Mouse (Mus musculus) CH12.LX (cell line): Measurements from ENCODE around the gene Tead2. TPM values are rescaled to one million over a fixed set of nuclear protein-coding genes. Genes with fewer than 3 reads are reported as not detected.

Experiments used
- DNase-seq: peaks from one replicate; pipeline ENCODE4 v3.0.0-alpha.2; 2013; ENCODE audit errors: extremely low read depth
- H3K27ac ChIP-seq: 2 replicates; pipeline ENCODE4 v1.5.1; 2012; ENCODE audit warnings: low read depth, mild to moderate bottlenecking, control low read depth, moderate library complexity; ENCODE audit not compliant: insufficient read depth
- H3K27me3 ChIP-seq: replicated peaks from 2 replicates; pipeline ENCODE3; 2012; ENCODE audit warnings: inconsistent platforms
- H3K36me3 ChIP-seq, 2 experiments: replicated peaks in 1 of 2; 2 replicates each; pipeline versions ENCODE3 to v1.6.1; 2012; ENCODE audit warnings: inconsistent platforms in 1 of 2, low read length in 1 of 2, mild to moderate bottlenecking in 1 of 2, mixed read lengths in 1 of 2, moderate library complexity in 1 of 2; ENCODE audit not compliant: control insufficient read depth in 1 of 2, insufficient read depth in 1 of 2
- H3K4me1 ChIP-seq, 2 experiments: 2 replicates each; pipeline ENCODE4 v1.6.1; 2012; ENCODE audit warnings: inconsistent platforms in 1 of 2, moderate library complexity in 1 of 2; ENCODE audit not compliant: insufficient read depth in 2 of 2, control insufficient read depth in 1 of 2
- H3K4me2 ChIP-seq: 2 replicates; pipeline ENCODE4 v1.6.1; 2012; ENCODE audit warnings: low read depth, mild to moderate bottlenecking, control low read depth; ENCODE audit not compliant: poor library complexity, insufficient read depth, severe bottlenecking
- H3K4me3 ChIP-seq, 3 experiments: fragments of 150-350 bp in 1 of 3; sonication (generic) in 1 of 3; replicated peaks in 1 of 3; 2 replicates each; pipeline versions ENCODE3 to v1.5.1; 2011 to 2012; ENCODE audit warnings: low read depth in 2 of 3, low read length in 2 of 3, mild to moderate bottlenecking in 2 of 3, moderate library complexity in 2 of 3, control low read depth in 1 of 3, improper control_type of control experiment in 1 of 3, inconsistent platforms in 1 of 3, mixed read lengths in 1 of 3; ENCODE audit not compliant: poor library complexity in 1 of 3
- H3K79me2 ChIP-seq: replicated peaks from 2 replicates; pipeline ENCODE4 v1.6.1; 2012; ENCODE audit warnings: mild to moderate bottlenecking, moderate library complexity; ENCODE audit not compliant: control insufficient read depth, poor library complexity, insufficient read depth, severe bottlenecking; ENCODE audit errors: extremely low read depth
- H3K9ac ChIP-seq: 2 replicates; pipeline ENCODE4 v1.6.1; 2012; ENCODE audit warnings: low read depth, mild to moderate bottlenecking, control low read depth, moderate library complexity; ENCODE audit not compliant: insufficient read depth
- H3K9me3 ChIP-seq: replicated peaks from 2 replicates; pipeline ENCODE3; 2012; ENCODE audit warnings: low read length, inconsistent platforms, mixed read lengths
- CHD2 ChIP-seq: IDR thresholded peaks from 2 replicates; pipeline ENCODE4 v1.6.1; 2011; ENCODE audit warnings: low read length, improper control_type of control experiment
- ETS1 ChIP-seq: conservative IDR thresholded peaks from 2 replicates; pipeline ENCODE4 v1.6.1; 2012; ENCODE audit warnings: low read depth, mild to moderate bottlenecking, inconsistent platforms, low read length, improper control_type of control experiment, moderate library complexity
- IRF4 ChIP-seq: IDR thresholded peaks from 2 replicates; pipeline ENCODE4 v1.6.1; 2014; ENCODE audit warnings: low read depth, mild to moderate bottlenecking, inconsistent platforms, low read length, improper control_type of control experiment
- JUN ChIP-seq: IDR thresholded peaks from 2 replicates; pipeline ENCODE4 v1.6.1; 2011; ENCODE audit warnings: low read depth, mild to moderate bottlenecking, low read length, improper control_type of control experiment, moderate library complexity; ENCODE audit not compliant: insufficient read depth
- JUND ChIP-seq: conservative IDR thresholded peaks from 2 replicates; pipeline ENCODE4 v1.6.1; 2011; ENCODE audit warnings: low read depth, low read length, improper control_type of control experiment
- MAFK ChIP-seq: IDR thresholded peaks from 2 replicates; pipeline ENCODE4 v1.6.1; 2011; ENCODE audit warnings: low read length, improper control_type of control experiment; ENCODE audit not compliant: insufficient replicate concordance
- MEF2A ChIP-seq: IDR thresholded peaks from 2 replicates; pipeline ENCODE4 v1.6.1; 2014; ENCODE audit warnings: low read depth, mild to moderate bottlenecking, inconsistent platforms, low read length, improper control_type of control experiment, borderline replicate concordance
- MYC ChIP-seq: IDR thresholded peaks from 2 replicates; pipeline ENCODE4 v1.6.1; 2011; ENCODE audit warnings: low read depth, mild to moderate bottlenecking, improper control_type of control experiment, low read length
- NELFE ChIP-seq: IDR thresholded peaks from 2 replicates; pipeline ENCODE4 v1.6.1; 2011; ENCODE audit warnings: low read depth, low read length, improper control_type of control experiment
- POLR2AphosphoS2 ChIP-seq: IDR thresholded peaks from 2 replicates; pipeline ENCODE4 v1.6.1; 2011; ENCODE audit warnings: low read depth, low read length, improper control_type of control experiment
- TCF12 ChIP-seq: IDR thresholded peaks from 2 replicates; pipeline ENCODE4 v1.6.1; 2014; ENCODE audit warnings: low read depth, mild to moderate bottlenecking, inconsistent platforms, low read length, improper control_type of control experiment
- ZKSCAN1 ChIP-seq: IDR thresholded peaks from 2 replicates; pipeline ENCODE4 v1.6.1; 2012; ENCODE audit warnings: low read depth, inconsistent platforms, low read length, improper control_type of control experiment, borderline replicate concordance
- ZNF384 ChIP-seq: IDR thresholded peaks from 2 replicates; pipeline ENCODE4 v1.6.1; 2012; ENCODE audit warnings: low read depth, low read length, improper control_type of control experiment, inconsistent platforms
- dilution Hi-C: fragments of 300-500 bp; cut with MboI; formaldehyde crosslinking; loops from 2 replicates; pipeline ENCODE4 v1.14.3; 2020; ENCODE audit warnings: low sequenced_read_pairs; ENCODE audit not compliant: extremely low pct_unique_long_range_greater_than_20kb, extremely low pct_ligation_motif_present
- in situ Hi-C: fragments of 300-500 bp; cut with MboI; formaldehyde crosslinking; loops from 3 replicates; pipeline ENCODE4 v1.14.3; 2019; ENCODE audit warnings: low sequenced_read_pairs, low pct_ligation_motif_present, low pct_unique_long_range_greater_than_20kb, mixed read lengths
- polyA plus RNA-seq: library from polyadenylated mRNA; unstranded; fragments of >175 nt; gene quantifications from 2 replicates; pipeline ENCODE4 v1.2.1, GENCODE M21; 2012; ENCODE audit warnings: low read depth; ENCODE audit not compliant: insufficient read length
- total RNA-seq, 2 experiments: library from RNA; depleted of rRNA; stranded (reverse); fragments of 300-350 nt in 1 of 2; fragments of >200 nt in 1 of 2; gene quantifications; 2 replicates each; pipeline ENCODE4 v1.2.3; 2012 to 2014

Gene Tead2
- total and polyA plus RNA-seq, 3 experiments = 0.31 to 2.5 (median 0.38) TPM

GRCm38 (mm10) chr7:45234333-45234841 is 18.8 kb downstream of the Tead2 start:
- Histone ChIP-seq H3K36me3 (peaks cover 35 to 60% of the 10 kb centered on the region in 2 experiments), H3K27ac (peak overlapping the region; percentile 39), H3K27me3 (no peaks in the 10 kb centered on the region), H3K4me1 (peaks cover 24 to 63% of the 10 kb centered on the region in 2 experiments), H3K4me3 (peak overlapping the region in 1 of 3 experiments; percentile 57), H3K9me3 (no peaks in the 10 kb centered on the region), H3K79me2 (peaks cover 2% of the 10 kb centered on the region; the same call in 1 of the 2 replicates), H3K9ac (no peak overlapping the region), H3K4me2 (no peak overlapping the region)
- in situ Hi-C loops (no loop called here), dilution Hi-C loops (no loop called here)
- TF ChIP-seq MAFK = no peak
- TF ChIP-seq JUND = no peak
- no peak for TF ChIP-seq MEF2A
- TF ChIP-seq JUN = no peak
- DNase-seq = peak; percentile 51

- dilution Hi-C loops = no loop called here
- H3K36me3 ChIP-seq = peaks cover 35 to 60% of the 10 kb centered on the region in 2 experiments
- peaks cover 21 to 62% of the 10 kb centered on the region in 2 experiments for H3K4me1 ChIP-seq
- H3K4me3 ChIP-seq = peak overlapping the region in 1 of 3 experiments; percentile 57
- H3K27me3 ChIP-seq = no peaks in the 10 kb centered on the region
- H3K27ac ChIP-seq = no peak overlapping the region
- no peak for TF ChIP-seq MAFK
- no peak for TF ChIP-seq TCF12
- no peak for TF ChIP-seq MYC
- TF ChIP-seq NELFE = no peak
- no peak for TF ChIP-seq IRF4
- TF ChIP-seq POLR2AphosphoS2 = no peak
- TF ChIP-seq ZNF384 = no peak
- no peak for TF ChIP-seq ETS1
- no peak for TF ChIP-seq CHD2
- TF ChIP-seq ZKSCAN1 = no peak
- H3K9me3 ChIP-seq = no peaks in the 10 kb centered on the region
- no peak overlapping the region for H3K9ac ChIP-seq
- H3K4me2 ChIP-seq = no peak overlapping the region
- in situ Hi-C loops = loop anchor here (5.0 kb wide), 1 partner anchor 37 kb away; no protein-coding TSS in a partner anchor
- H3K79me2 ChIP-seq = peaks cover 2% of the 10 kb centered on the region; the same call in 1 of the 2 replicates
- peak; percentile 35 for DNase-seq
Observed at GRCm38 (mm10) chr7:45234922-45235571, 19.5 kb downstream of the Tead2 start.
